Mouse (Mus musculus) kidney, adult 2 months (tissue): ENCODE measurements around the gene Gm13083.
"Not testable (repeated sequence)": the region's sequence is repeated elsewhere in the genome, so short reads cannot be mapped to it uniquely, and the experiment has no call there.

Experiments used
- CTCF ChIP-seq: fragments of 200-500 bp; conservative IDR thresholded peaks from 2 replicates; pipeline ENCODE4 v1.5.1; 2011; ENCODE audit warnings: low read depth, mild to moderate bottlenecking, control low read depth, low read length, moderate library complexity, mixed read lengths; ENCODE audit not compliant: insufficient read depth, insufficient read length
- POLR2A ChIP-seq: fragments of 200-500 bp; IDR thresholded peaks from one replicate; pipeline ENCODE4 v1.6.1; 2011; ENCODE audit warnings: low read depth, low read length, control low read depth

DNA sequence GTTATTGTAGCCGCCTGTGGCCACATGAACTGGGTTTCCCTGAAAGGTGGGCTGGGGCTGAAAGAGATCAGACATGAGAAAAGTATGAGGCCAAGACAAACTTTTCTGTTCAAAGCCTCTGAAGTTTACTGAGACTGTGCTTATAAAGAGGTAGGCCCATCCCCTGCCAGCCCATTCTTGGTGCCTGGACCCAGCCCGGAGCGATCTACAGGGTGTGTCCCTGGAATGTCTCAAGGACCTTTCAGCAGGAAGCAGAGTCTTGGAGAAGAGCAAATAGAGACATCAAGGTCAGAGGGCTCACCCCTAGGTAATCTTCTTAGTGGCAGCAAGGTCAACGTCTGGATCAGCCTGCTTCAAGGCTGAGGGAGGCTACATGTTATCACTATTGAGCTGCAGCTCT is 3.3 kb downstream of the Gm13083 start:
- TF ChIP-seq CTCF, POLR2A: not testable (repeated sequence)
